8 mouse cellular contexts compared by ENCODE assay signal in the genomic region with DNA sequence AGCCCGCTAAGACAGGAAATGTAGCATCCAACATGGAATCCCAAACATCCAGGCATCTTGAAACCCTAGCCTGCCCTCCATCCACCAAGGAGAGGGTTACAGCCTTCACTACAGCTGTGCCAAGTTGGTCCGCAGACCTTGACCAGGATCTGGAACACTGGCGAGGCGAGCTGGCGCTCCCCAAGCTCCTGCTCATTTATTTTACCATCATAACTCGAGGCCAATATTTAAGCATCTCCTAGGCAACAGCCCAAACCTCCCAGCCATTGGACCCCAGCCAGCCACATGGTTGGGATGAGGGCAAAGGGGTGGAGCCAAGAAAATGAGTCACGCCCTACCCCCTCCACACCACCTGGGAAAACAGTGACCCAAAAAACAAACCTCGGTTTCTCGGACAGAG. TPM values are rescaled to one million over a fixed set of nuclear protein-coding genes. Genes with fewer than 3 reads are reported as not detected.
DNase-seq lines count a peak whose midpoint lies in the region; ATAC-seq lines count a peak whose summit lies in the region.

No protein-coding gene starts in this region.

- peaks cover 30% of the 10 kb centered on the region for H3K4me1 ChIP-seq in limb, embryonic 13.5 days

- H3K27me3 ChIP-seq in limb, embryonic 13.5 days: no peaks in the 10 kb centered on the region

- peak; percentile 46 for DNase-seq in right cerebral cortex, postnatal 4 days
- no peak for DNase-seq in right cerebral cortex, adult 18-20 months
- peak; percentile 72 to 86 for DNase-seq in cerebellum, postnatal 14 days
- DNase-seq in heart, postnatal 25 days (ENCODE audit: low spot score): peak; percentile 55
- peak; percentile 44 for DNase-seq in testis, postnatal 14 days (ENCODE audit: low spot score)
- no peak for DNase-seq in left cerebral cortex, adult 11 months (ENCODE audit: low spot score)
- no peak for DNase-seq in frontal cortex, postnatal 14 days (ENCODE audit: low spot score in 2 of 2)

- no peak overlapping the region; the same call in 1 of the 2 replicates for H3K4me3 ChIP-seq in limb, embryonic 13.5 days

- H3K4me2 ChIP-seq in limb, embryonic 13.5 days (replicated peaks): peak overlapping the region; percentile 42

- no peaks in the 10 kb centered on the region for H3K36me3 ChIP-seq in limb, embryonic 13.5 days

- intact Hi-C loops in heart, postnatal 25 days (cut with DNase I): no loop called here

- H3K9me3 ChIP-seq in limb, embryonic 13.5 days: no peaks in the 10 kb centered on the region

- 29% methylated on average over 9 of the region's 9 CpGs for WGBS in limb, embryonic 13.5 days

- peak; percentile 77 for ATAC-seq in limb, embryonic 13.5 days (ENCODE audit: low FRiP score, low read depth)

- H3K27ac ChIP-seq in limb, embryonic 13.5 days: peak overlapping the region; percentile 91

- H3K9ac ChIP-seq in limb, embryonic 13.5 days: no peak overlapping the region

RNA-seq across cellular contexts. Expression of a gene that starts 48.0 kb away (rescaled TPM):
- total RNA-seq in heart, postnatal 25 days (2021): 10 to 100 TPM; 22.5 to 30.5 TPM
- polyA plus RNA-seq in limb, embryonic 13.5 days (2015; fragmentation: Nextera tagmentation; extraction: Ambion mirVana): 14.4 and 15.5 TPM in 2 replicates

Comparison
In these comparisons a context has a peak if more than half of its experiments do, and no peak if none do; other contexts are left out.
1. DNase-seq: peak in right cerebral cortex, postnatal 4 days (single experiment), cerebellum, postnatal 14 days (2 of 2), heart, postnatal 25 days (single experiment) and testis, postnatal 14 days (single experiment); none in right cerebral cortex, adult 18-20 months (single experiment), left cerebral cortex, adult 11 months (single experiment) and frontal cortex, postnatal 14 days (0 of 2).